Comparison of ENCODE assay signal across 8 mouse cellular contexts in the genomic region with DNA sequence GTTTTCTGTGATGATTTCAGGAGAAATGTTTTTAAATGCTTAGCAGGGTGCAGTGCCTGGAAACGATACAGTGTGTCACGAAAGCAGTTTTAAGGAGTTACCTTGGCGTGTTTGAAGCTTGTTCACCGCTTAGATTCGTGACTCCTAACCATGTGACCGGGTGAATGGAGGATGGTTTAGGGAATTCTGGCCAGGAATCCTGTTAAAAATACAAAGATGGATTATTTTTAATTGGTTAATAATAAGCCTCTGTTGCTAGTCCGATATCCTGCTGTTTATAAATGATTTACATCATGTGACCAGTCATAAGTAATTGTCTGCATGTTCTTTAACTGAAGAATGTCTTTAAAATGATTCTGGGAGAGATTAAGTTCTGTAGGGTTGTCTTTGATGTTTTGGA. TPM values are rescaled to one million over a fixed set of nuclear protein-coding genes. Genes with fewer than 3 reads are reported as not detected.
DNase-seq lines count a peak whose midpoint lies in the region; ATAC-seq and TF ChIP-seq lines count a peak whose summit lies in the region.

No protein-coding gene starts in this region.

- peaks cover 56% of the 10 kb centered on the region for H3K4me1 ChIP-seq in E14TG2a.4 (replicated peaks; ENCODE audit: low read depth, low read length)
- H3K4me1 ChIP-seq in forebrain, embryonic 13.5 days = peaks cover 34% of the 10 kb centered on the region
- peaks cover 32% of the 10 kb centered on the region for H3K4me1 ChIP-seq in liver, embryonic 13.5 days (replicated peaks)

- peak overlapping the region; percentile 83 for H3K4me3 ChIP-seq in E14TG2a.4 (replicated peaks; ENCODE audit: low read length)
- peak overlapping the region; percentile 89 for H3K4me3 ChIP-seq in forebrain, embryonic 13.5 days
- H3K4me3 ChIP-seq in liver, embryonic 13.5 days (replicated peaks) = peak overlapping the region; percentile 91

- WGBS in forebrain, embryonic 13.5 days = 0% methylated on average over 7 of the region's 7 CpGs
- WGBS in liver, embryonic 13.5 days (ENCODE audit: insufficient replicate concordance) = under 1% methylated on average over 7 of the region's 7 CpGs

- no peaks in the 10 kb centered on the region for H3K27me3 ChIP-seq in E14TG2a.4 (ENCODE audit: insufficient read depth, low read length)
- no peaks in the 10 kb centered on the region for H3K27me3 ChIP-seq in forebrain, embryonic 13.5 days
- no peaks in the 10 kb centered on the region for H3K27me3 ChIP-seq in liver, embryonic 13.5 days

- TF ChIP-seq CTCF in E14TG2a.4 (conservative IDR thresholded peaks at IDR 0.05; ENCODE audit: low read length) = no peak

- peaks cover 28% of the 10 kb centered on the region for H3K36me3 ChIP-seq in E14TG2a.4 (ENCODE audit: insufficient read depth, low read length)
- H3K36me3 ChIP-seq in forebrain, embryonic 13.5 days (ENCODE audit: poor library complexity, severe bottlenecking) = no peaks in the 10 kb centered on the region
- peaks cover 6% of the 10 kb centered on the region; the same call in 1 of the 2 replicates for H3K36me3 ChIP-seq in liver, embryonic 13.5 days

- H3K4me2 ChIP-seq in forebrain, embryonic 13.5 days = peak overlapping the region; percentile 86
- peak overlapping the region; percentile 86 for H3K4me2 ChIP-seq in liver, embryonic 13.5 days

- peak; percentile 34 for DNase-seq in cerebellum, adult 9-10 months
- DNase-seq in cerebellum, adult 8-10 months = no peak
- no peak for DNase-seq in liver, embryonic 13.5 days
- DNase-seq in yolk sac, embryonic 10.5 days (ENCODE audit: low spot score) = peak; percentile 12
- no peak for DNase-seq in frontal cortex, postnatal 25 days (ENCODE audit: low spot score in 2 of 2)

- H3K9ac ChIP-seq in forebrain, embryonic 13.5 days = peak overlapping the region; percentile 97
- peak overlapping the region; percentile 99 for H3K9ac ChIP-seq in liver, embryonic 13.5 days

- no peaks in the 10 kb centered on the region for H3K9me3 ChIP-seq in E14TG2a.4 (ENCODE audit: low read length)
- 0 out of 2 replicates have a peak, but pooled peaks cover 3% of the 10 kb centered on the region for H3K9me3 ChIP-seq in forebrain, embryonic 13.5 days (replicated peaks)
- H3K9me3 ChIP-seq in liver, embryonic 13.5 days (replicated peaks) = no peaks in the 10 kb centered on the region

- 0 out of 2 replicates have a peak overlapping the region, but pooled peaks have one; percentile 98 for H3K27ac ChIP-seq in forebrain, embryonic 13.5 days
- H3K27ac ChIP-seq in liver, embryonic 13.5 days = peak overlapping the region; percentile 93

- ATAC-seq in forebrain, embryonic 13.5 days = no peak
- ATAC-seq in liver, embryonic 13.5 days (ENCODE audit: low read depth) = no peak
- ATAC-seq in megakaryocyte-erythroid progenitor cell, adult 5-6 weeks (replicated peaks; ENCODE audit: low FRiP score, low TSS enrichment, poor library complexity, severe bottlenecking) = no peak

RNA-seq across cellular contexts. Expression of gene Pum2, which starts 1.4 kb away (rescaled TPM):
- 70.5 and 77.7 TPM in 2 replicates for polyA plus RNA-seq in forebrain, embryonic 13.5 days (2015; fragmentation: Nextera tagmentation; extraction: Ambion mirVana)
- polyA plus RNA-seq in liver, embryonic 13.5 days (2015; fragmentation: Nextera tagmentation; extraction: Ambion mirVana) = 18.0 and 21.4 TPM in 2 replicates
- total RNA-seq in megakaryocyte-erythroid progenitor cell, adult 5-6 weeks (2014; fragmentation: Nextera tagmentation) = 111 and 154 TPM in 2 replicates
- total RNA-seq in megakaryocyte-erythroid progenitor cell, adult 5-6 weeks (2017) = 109 and 153 TPM in 2 replicates

Comparison
In these comparisons a context has a peak if more than half of its experiments do, and no peak if none do; other contexts are left out.
1. DNase-seq: peak in cerebellum, adult 9-10 months (single experiment) and yolk sac, embryonic 10.5 days (single experiment); none in cerebellum, adult 8-10 months (single experiment), liver, embryonic 13.5 days (single experiment) and frontal cortex, postnatal 25 days (0 of 2).
2. Peak in every context shown above with its lines, with median percentiles within 50 percentile points of each other: H3K4me3 ChIP-seq.